Mouse (Mus musculus) naive thymus-derived CD4-positive, alpha-beta T cell, adult 2 months (primary cell): Measurements from ENCODE around the gene Naa80.

ENCODE experiments used
- DNase-seq: peaks from one replicate; pipeline ENCODE4 v3.0.0-alpha.2; 2011; ENCODE audit warnings: low read depth

Gene Naa80

DNA sequence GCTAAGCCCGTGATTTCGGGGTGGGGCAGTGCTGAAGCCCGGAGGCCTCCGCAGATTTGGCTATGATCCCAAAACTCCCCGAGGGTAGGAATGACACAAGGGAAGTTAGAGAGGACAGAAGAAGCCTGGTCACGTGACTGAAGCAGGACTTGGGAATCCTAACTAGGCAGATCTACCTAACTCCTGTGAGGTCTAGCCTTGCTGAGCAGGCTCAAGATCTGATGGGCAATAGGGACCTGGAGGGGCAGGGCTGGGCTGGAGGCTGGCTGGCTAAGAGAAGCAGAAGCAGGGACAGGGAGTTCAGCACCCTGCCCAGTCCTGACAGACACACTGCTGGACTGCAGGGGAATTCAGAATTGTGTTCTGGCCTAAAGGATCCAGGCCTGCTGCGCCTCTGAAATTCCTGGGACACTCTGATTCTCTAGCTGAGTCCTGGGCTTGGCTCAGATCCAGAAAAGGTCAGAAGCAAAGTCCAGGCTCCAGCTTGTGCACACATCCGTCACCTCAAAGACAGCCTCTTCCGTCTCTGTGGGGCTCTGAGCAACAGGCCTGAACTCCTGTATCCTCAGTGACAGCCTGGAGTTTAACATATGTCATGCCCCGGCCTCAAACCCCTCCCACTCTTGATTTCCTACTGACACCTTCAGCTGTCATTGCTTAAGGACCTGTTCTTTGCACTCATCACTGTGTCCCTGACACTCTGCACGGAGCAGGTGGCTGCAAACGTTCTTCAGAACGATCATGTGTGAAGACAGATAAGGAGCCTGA lies 40.3 kb downstream of the Naa80 start:
- DNase-seq, result no peak

DNA sequence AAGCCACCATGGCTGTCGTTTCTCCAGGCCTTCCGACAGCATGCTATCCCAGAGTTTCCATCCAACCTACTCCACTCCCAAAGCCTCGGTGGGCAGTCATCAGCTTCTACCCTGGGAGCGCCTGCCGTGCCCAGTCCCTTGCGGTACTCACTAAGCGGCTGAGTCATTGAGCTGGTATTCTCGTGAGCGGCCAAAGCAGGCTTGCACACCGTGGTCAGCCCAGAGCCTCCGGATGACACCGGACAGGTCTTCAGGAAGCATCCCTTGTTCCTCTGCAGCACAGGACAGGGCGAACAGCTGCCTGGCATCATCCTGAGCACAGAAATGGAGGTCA lies 40.8 kb downstream of the Naa80 start:
- DNase-seq, result no peak

GRCm38 (mm10) chr9:107620954-107621353 lies 42.3 kb downstream of the Naa80 start:
- DNase-seq, result no peak

DNA sequence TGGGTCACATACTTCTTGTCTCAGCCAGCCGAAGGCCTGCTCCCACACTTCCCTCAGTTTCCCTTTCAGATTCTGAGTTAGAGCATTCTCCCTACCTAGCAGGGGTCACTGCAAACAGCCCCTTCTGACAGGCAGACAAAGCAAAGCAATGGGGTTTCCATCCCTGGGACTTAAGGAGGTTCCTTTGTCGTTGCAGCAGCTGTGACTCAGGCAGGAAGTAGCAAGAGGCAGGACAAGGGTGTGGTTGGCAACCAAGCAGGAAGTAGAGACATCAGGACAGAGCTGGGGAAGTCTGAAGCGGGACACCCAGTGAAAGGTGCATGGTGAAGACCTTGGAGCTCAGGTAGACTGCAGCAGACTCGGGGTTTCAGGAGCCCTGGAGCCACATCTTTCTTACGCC lies 45.9 kb downstream of the Naa80 start:
- DNase-seq, result peak; percentile 76

DNA sequence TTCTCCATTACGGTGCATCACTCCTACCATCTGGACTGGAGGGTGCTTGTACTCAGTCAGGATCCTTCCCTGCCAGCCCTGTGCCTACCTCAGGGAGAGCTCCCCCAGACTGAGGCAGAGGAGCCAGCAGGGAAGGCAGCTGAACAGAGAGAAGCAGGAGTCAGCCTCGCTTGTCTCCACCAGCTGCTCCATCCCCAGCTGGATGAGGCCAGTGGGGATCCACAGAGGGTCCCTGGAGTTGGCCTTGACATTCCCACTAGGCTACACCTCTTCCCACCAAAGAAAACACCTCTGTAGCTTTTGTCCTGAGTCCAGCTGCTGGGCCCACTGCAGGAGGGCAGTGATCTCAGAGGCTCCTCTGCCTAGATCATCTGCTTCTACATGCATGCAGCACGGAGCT lies 46.3 kb downstream of the Naa80 start:
- no peak for DNase-seq

- no peak for DNase-seq
Observed at GRCm38 (mm10) chr9:107625351-107626128, 46.9 kb downstream of the Naa80 start.

- no peak for DNase-seq
Observed at GRCm38 (mm10) chr9:107626158-107626843, 47.6 kb downstream of the Naa80 start.

DNA sequence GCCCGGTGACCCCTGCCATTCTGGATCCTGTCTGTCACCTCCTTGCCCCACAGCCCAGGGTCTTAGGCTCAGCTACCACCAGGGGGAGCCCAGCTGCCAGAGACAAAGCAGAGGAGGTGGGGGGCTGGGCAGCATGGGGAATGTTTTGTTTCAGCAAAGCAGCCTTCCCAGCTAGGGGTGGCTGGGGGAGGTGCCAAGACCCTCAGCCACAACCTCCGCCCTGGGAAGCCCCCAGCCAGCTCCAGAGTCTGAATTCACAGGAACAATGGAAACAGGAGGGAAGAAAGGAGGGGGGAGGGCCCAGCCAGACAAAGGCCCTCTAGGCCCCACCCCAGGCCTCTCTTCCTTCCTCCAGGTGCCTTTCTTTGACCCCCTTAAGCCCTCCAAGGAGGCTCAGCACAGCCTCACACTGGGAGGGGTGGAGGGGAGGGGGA lies 48.2 kb downstream of the Naa80 start:
- DNase-seq, result peak; percentile 89

- DNase-seq, result no peak
Observed at GRCm38 (mm10) chr9:107627387-107628255, 48.9 kb downstream of the Naa80 start.

DNA sequence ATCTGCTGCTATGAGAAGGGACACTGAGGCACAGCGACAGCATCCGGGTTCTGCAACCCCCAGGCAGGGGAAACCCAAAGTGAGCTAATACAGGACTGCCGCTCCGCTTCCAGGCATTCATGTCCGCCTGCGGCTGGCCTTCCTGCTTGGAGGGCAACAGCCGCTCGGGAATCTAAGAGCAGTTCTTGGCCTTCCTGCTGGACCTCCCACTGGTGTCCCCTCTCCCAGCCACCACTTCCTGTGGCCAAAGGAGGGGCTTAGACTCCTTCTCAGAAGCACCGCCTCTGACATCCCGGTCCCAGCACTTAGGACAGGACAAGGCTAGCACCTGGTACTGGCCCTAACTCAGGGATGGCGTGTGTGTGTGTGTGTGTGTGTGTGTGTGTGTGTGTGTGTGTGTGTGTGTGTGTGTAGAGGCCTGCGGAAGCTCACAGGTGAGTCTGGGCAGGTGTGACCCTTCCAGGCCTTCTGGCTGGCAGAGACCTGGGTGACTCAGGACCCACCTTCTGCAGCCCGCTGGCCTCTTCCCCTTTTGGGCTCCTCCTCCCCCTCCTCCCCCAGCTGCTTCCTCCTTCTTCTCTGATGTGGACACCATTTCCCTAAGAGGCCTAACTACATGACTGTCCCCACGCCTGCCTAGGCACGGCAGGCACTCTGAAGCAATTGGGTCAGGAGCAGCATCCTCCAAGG lies 50.2 kb downstream of the Naa80 start:
- no peak for DNase-seq

DNA sequence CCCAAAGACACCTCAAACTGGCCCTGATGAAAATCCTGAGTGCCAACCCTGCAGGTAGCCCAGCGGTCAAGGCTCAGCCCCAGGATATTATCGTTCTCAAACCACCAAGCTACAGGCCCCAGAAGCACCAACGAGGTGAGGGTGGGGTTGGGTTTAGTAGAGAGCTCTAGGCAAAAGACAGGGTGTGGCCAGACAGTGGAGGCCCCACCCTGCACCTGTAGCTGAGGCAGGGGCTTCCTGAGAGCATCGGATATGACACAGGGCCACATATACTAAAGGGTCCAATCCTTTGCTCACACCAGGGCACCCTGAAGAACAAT lies 50.7 kb downstream of the Naa80 start:
- DNase-seq, result no peak

GRCm38 (mm10) chr9:107629901-107630425 lies 51.3 kb downstream of the Naa80 start:
- DNase-seq, result peak; percentile 69

GRCm38 (mm10) chr9:107630576-107630975 lies 51.9 kb downstream of the Naa80 start:
- no peak for DNase-seq

DNA sequence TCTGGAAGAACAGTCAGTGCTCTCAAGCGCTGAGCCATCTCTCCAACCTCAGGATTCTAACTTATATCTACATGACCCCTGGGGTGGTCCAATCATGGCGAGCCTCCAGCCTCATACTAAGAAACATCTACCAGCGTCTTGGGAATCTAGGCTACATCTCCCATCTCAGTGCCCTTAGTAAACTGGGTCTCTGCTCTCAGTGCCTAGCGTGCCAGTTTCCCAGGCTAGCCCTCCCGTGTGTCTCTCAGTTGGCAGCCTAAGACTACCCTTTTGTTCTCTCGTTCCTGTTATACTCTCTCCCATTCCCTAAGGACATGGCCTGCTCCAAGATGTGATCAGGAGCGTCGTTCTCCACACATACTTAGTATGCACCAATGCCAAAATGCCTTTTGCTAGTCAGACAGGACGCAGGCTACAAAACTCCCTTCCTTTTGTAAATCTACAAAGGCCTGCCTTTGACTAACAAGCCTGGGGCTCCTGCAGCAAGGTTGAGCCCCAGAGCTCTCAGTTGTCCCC lies 52.7 kb downstream of the Naa80 start:
- DNase-seq, result peak; percentile 39

DNA sequence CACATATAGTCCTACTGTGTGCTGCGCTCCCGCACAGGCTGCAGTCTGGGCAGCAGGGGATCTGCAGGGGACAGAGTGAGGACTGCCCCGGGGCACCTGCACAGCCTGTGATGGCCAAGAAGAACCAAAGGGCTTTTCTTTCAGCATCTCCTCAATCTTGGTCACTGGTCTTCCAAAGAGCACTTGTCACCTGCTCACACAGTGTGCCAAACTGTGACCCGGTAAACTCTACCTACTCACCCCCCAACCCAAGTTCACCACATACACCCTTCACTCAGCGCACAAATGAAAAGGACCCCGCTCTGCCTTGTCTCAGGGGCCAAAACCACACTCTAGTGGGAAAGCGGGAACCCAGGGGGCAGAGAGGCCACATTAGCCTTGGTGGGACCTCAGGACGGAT lies 53.2 kb downstream of the Naa80 start:
- DNase-seq, result no peak

GRCm38 (mm10) chr9:107632478-107632877 lies 53.8 kb downstream of the Naa80 start:
- DNase-seq, result peak; percentile 23

- DNase-seq, result peak; percentile 90
Observed at GRCm38 (mm10) chr9:107633091-107633660, 54.5 kb downstream of the Naa80 start.
